Mouse (Mus musculus) thymus, adult 2 months (tissue): ENCODE results near the gene Prkcg.

Experiments
- CTCF ChIP-seq: fragments of 200-500 bp; IDR thresholded peaks from 2 replicates; pipeline ENCODE4 v1.5.1; 2012; ENCODE audit warnings: mild to moderate bottlenecking, control low read depth, low read length, moderate library complexity, borderline replicate concordance; ENCODE audit not compliant: control insufficient read depth, poor library complexity, insufficient read depth; ENCODE audit errors: extremely low read depth
- POLR2A ChIP-seq: fragments of 200-500 bp; IDR thresholded peaks from 2 replicates; pipeline ENCODE4 v1.6.1; 2012; ENCODE audit warnings: mild to moderate bottlenecking, low read length, control low read depth, moderate library complexity; ENCODE audit not compliant: control insufficient read depth, poor library complexity, insufficient read depth; ENCODE audit errors: extremely low read depth

- TF ChIP-seq CTCF: no peak
- TF ChIP-seq POLR2A: no peak
These were observed 49.4 kb downstream of the Prkcg start for GRCm38 (mm10) chr7:3338286-3338935.
